Mouse (Mus musculus) gastrocnemius, postnatal 25 days (tissue): Measurements from ENCODE around the gene Setmar. TPM values are rescaled to one million over a fixed set of nuclear protein-coding genes. Genes with fewer than 3 reads are reported as not detected.
"Not testable (repeated sequence)": the region's sequence is repeated elsewhere in the genome, so short reads cannot be mapped to it uniquely, and the experiment has no call there.

Experiments used
- DNase-seq: peaks from one replicate; pipeline ENCODE4 v3.0.0; 2022
- long read RNA-seq, 2 experiments: library from polyadenylated mRNA; stranded (forward); transcript quantifications; one replicate each; pipeline ENCODE4 v2.0.0; 2021
- total RNA-seq, 2 experiments: library from RNA; stranded (reverse); gene quantifications; 1 replicate in 1 of 2; 2 replicates in 1 of 2; pipeline ENCODE4 v1.2.3; 2021

The Setmar gene
- 1 to 10 TPM; 4.0 TPM for total RNA-seq
- long read RNA-seq, experiment 1, result 0 reads
- long read RNA-seq, experiment 2, result 0 reads

DNA sequence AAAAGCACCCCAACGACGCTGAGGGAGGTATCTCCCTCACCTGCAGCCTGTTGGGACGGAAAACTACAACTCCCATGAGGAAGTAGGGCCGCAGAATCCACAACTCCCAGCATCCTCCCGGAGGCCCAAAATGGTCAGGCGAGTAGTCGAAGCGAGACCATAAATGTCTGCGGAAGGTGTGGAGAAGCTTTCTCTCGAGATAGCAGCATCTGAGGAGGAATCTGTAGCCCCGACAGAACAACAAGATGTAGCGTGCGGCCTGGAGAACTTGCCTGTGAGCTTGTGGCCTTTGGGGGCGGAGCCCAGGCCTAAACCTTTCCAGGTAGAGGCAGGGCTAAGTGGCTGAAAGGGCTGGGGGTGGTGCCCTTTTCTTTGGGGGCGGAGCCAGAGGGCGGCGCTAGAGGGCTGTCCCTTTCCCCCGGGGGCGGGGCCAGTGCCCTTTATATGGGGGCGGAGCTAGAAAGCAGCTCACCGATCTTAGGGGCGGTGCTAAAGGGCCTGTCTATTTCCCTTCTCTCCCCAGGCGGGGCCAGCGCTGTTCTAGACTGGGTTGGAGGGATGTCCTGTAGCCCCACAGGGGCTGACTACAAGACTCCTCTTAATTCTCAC, at the start of gene Setmar:
Gene Setmar (plus strand): TSS at position 128 of the 609 bp plus-strand sequence.
- peak; percentile 95 for DNase-seq

DNA sequence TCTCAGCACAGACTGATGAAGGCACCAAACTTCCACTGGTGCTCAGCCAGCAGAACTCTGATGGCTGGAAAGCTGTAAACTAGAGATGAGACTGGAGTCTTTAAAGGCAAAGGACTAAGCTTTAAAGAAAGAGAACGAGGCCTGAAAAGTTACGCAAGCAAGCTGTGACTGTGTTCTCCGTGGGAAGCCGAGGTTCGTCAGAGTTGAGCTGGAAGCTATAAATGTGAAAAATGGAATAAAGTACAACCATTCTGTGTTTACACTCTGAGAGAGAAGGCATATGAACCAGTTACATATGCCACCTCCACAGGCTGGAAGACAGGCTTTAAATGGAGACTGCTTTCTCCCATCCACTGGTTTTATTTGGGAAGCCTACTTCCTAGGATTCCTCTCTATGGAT, 43.2 kb upstream of the Setmar start:
- DNase-seq, result no peak

- not testable (repeated sequence) for DNase-seq
Observed at GRCm38 (mm10) chr6:108055041-108055440, 9.8 kb upstream of the Setmar start.

DNA sequence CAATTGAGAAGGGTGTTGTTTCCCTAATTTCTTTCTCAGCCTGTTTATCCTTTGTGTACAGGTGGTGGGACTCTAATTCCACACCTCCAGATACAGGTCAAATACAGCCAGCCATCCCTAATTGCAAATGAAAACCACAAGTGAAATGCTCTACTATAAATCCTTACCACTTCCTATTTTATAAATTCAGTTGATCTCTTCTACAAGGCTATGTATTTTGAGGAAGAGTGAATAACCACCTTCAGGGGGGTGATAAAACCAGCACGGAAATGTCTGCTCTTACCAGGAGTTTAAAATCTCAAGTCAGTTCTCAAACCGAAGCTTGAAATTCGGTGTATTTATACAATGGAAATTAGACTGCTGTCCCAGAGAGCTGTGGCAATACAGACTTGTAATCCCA, 8.9 kb upstream of the Setmar start:
- DNase-seq, result no peak

DNA sequence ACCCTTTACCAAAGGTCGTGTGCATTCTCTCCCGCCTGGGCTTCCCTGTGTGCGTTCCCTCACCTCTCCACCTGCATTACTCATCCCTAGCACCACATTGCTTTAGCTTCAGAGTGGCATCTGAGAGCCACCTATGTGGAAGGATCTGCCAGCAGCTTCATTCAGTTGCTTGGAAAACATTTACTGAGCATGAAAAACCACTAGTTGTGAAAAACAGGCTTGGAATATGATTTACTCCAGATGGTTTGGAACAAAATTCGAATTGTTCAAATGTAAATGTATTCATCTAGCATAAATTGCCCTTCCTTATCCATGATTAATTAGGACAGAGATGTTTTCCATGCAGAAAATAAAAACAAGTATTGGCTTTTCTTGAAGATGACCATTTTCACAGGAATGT, 7.5 kb upstream of the Setmar start:
- no peak for DNase-seq

- no peak for DNase-seq
Observed at GRCm38 (mm10) chr6:108058066-108058465, 6.8 kb upstream of the Setmar start.

GRCm38 (mm10) chr6:108061121-108061520, 3.7 kb upstream of the Setmar start:
- DNase-seq, result no peak

- peak; percentile 54 for DNase-seq
Observed at GRCm38 (mm10) chr6:108065583-108065982, 738 bp downstream of the Setmar start.

GRCm38 (mm10) chr6:108070947-108071346, 6.1 kb downstream of the Setmar start:
- DNase-seq, result no peak

GRCm38 (mm10) chr6:108073071-108073470, 8.2 kb downstream of the Setmar start:
- no peak for DNase-seq

DNA sequence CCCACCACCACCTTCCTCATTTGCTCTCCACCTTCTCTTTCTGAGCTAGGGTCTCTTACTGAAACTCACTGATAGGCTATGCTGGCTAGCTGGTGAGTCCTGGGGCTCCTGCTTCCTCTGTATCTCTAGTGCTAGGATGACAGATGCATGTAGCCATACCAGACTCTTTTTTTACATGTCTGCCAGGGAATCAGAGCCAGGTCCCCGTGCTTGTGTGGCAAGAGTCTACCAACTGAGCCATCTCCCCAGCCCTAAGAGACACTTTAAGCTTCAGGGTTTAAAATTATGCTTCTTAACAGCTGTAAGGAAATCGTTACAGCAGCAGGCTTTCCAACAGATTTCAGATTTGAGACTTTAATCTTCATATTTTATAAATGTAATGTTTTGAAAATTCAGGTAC, 9.1 kb downstream of the Setmar start:
- no peak for DNase-seq

DNA sequence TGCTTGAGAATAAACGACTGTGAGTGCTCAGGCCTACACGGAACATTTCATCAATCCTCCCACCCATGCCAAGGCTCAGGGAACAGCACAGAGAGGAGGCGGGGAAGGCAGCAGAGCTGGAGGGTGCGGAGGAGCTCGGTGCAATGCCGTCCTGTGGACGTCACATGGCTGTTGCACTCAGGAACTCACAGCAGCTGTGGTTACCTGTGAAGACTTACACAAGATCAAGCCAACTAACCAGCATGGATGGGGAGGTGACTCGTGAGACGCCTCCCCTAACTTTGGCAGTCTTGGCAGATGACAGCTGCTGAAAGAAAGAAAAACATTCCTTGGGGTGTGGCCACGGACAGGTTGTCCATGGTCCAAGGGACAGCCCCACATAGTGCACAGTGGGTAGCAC, 9.8 kb downstream of the Setmar start:
- no peak for DNase-seq

- DNase-seq, result no peak
Observed at GRCm38 (mm10) chr6:108075857-108076256, 11.0 kb downstream of the Setmar start.

DNA sequence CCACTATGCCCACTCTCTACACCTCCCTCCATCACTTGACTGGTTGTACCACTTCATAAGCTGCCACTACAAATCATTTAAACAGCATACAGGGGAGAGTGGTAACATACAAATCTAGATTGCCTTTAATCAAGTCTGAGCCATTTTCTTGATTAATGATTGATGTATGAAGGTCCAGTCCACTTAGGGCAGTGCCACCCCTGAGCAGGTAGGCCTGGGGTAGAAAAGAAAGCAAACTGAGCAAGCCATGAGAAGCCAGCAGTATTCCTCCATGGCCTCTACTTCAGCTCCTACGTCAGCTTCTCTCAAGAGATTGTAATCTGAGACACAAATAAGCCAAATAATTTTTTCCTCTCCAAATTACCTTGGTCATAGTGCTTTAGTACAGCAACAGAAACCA, 26.5 kb downstream of the Setmar start:
- DNase-seq, result no peak

DNA sequence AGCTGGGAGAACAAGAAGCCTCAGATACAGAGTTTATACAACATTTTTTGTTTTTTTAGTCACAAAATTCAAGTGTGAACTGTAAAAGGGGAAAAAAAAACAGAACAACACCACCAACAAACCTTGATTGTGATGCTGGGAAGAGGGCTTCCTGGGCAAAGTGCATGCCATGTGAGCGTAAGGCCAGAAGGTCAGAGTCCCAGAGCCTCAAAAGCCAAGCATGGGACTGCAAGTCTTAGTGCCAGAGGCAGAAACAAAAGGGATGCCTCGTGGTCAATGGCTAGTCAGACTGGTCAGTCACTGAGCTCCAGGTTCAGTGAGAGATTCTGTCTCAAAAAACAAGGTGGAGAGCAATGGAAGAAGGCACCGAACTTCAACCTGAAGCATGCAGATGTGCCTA, 27.8 kb downstream of the Setmar start:
- no peak for DNase-seq

- DNase-seq, result no peak
Observed at GRCm38 (mm10) chr6:108093449-108093848, 28.6 kb downstream of the Setmar start.

- no peak for DNase-seq
Observed at GRCm38 (mm10) chr6:108095445-108095844, 30.6 kb downstream of the Setmar start.

- peak; percentile 34 for DNase-seq
Observed at GRCm38 (mm10) chr6:108098171-108098845, 33.5 kb downstream of the Setmar start.

GRCm38 (mm10) chr6:108098846-108099217, 34.0 kb downstream of the Setmar start:
- no peak for DNase-seq

GRCm38 (mm10) chr6:108101936-108102830, 37.3 kb downstream of the Setmar start:
- no peak for DNase-seq

DNA sequence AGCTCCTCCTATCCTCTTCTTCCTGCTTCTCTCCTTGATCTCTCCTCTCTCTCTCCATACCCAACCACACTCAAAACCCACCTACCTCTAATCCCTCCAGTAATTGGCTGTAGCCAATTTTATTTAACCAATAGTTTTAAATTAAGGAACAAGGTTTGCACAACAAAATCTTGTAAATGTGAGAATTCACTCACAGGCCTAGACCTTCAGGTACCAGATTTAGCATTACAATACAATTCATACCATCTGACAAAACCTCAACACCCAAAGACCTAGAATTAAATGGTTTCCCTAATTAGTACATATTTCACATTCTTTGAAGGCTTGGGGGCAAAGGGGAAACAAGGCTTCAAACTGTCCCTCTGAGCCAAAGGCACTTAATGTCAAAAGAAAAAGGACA, 42.5 kb downstream of the Setmar start:
- DNase-seq, result no peak

DNA sequence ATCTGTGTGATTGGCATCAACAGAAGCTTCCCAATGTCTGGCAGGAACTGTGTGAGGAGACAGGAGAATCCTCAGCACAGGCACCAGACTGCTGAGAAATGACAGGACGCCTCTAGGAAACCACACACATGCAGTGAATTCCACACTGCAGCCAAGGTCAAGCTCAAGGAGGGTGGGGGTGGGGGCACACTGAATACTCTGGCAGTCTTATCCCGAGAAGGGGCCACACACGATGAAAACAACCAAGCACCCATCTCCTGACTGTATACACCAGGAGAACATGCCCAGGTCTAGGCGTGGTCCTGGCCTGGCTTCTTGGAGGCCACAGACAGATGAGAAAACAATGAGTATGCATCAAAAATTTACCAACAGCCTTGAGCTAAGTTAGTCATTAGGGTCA, 45.5 kb downstream of the Setmar start:
- DNase-seq, result no peak

DNA sequence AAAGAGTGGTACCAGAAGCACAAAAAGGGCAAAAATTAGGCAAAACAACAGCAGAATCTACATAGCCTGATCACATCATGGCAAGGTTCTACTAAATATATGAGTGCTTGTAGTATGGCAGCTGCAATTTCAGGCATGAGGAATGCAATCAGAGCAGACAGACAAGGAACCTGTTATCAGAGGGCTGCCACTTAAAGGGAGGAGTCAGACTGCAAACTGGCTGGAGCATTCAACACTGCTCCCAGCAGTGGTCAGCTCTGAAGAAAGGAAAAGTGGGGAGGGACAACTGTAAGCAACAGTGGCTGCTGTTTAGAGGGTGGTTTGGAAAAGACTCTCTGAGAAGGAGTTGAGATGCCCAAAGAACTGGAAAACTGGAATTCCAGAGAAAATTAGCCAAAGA, 46.8 kb downstream of the Setmar start:
- DNase-seq, result no peak
